Mouse (Mus musculus) lung, embryonic 16.5 days (tissue): Measurements from ENCODE around the gene Tanc2. TPM values are rescaled to one million over a fixed set of nuclear protein-coding genes. Genes with fewer than 3 reads are reported as not detected.

Experiments used
- ATAC-seq: fragments of 200-750 bp; cut with Nextera tagmentation; 2 replicates; pipeline ENCODE4 v1.8.0; 2017; ENCODE audit warnings: low read depth, mild to moderate bottlenecking, moderate library complexity
- H3K27ac ChIP-seq: fragments of 300-500 bp; sonication (generic); 2 replicates; pipeline ENCODE4 v1.5.1; 2014; ENCODE audit warnings: mild to moderate bottlenecking, control low read depth, low read length
- H3K27me3 ChIP-seq: fragments of 300-500 bp; sonication (generic); 2 replicates; pipeline ENCODE4 v1.6.1; 2014; ENCODE audit warnings: low read depth, low read length, mixed read lengths; ENCODE audit not compliant: control insufficient read depth, insufficient read depth
- H3K36me3 ChIP-seq: fragments of 300-500 bp; sonication (generic); 2 replicates; pipeline ENCODE4 v1.6.1; 2014; ENCODE audit warnings: low read length; ENCODE audit not compliant: control insufficient read depth, insufficient read depth
- H3K4me1 ChIP-seq: fragments of 300-500 bp; sonication (generic); replicated peaks from 2 replicates; pipeline ENCODE4 v1.6.1; 2014; ENCODE audit warnings: low read length, mixed read lengths; ENCODE audit not compliant: control insufficient read depth, insufficient read depth
- H3K4me2 ChIP-seq: fragments of 300-500 bp; sonication (generic); 2 replicates; pipeline ENCODE4 v1.6.1; 2014; ENCODE audit warnings: low read depth, low read length, control low read depth
- H3K4me3 ChIP-seq: fragments of 300-500 bp; sonication (generic); 2 replicates; pipeline ENCODE4 v1.5.1; 2014; ENCODE audit warnings: mild to moderate bottlenecking, low read length, control low read depth
- H3K9ac ChIP-seq: fragments of 300-500 bp; sonication (generic); 2 replicates; pipeline ENCODE4 v1.6.1; 2014; ENCODE audit warnings: low read length, control low read depth
- H3K9me3 ChIP-seq: fragments of 300-500 bp; sonication (generic); 2 replicates; pipeline ENCODE4 v1.6.1; 2016; ENCODE audit warnings: low read length; ENCODE audit not compliant: control insufficient read depth
- WGBS: fragments of 180-500 bp; shearing (Covaris S2); extraction: QIAGEN DNeasy Blood & Tissue Kit; methylation state at CpG from one replicate; pipeline ENCODE4 v1.1.7; 2014; 5-methylcytosine and 5-hydroxymethylcytosine counted together
- polyA plus RNA-seq: library from polyadenylated mRNA; unstranded; fragments of >200 nt; fragmentation: Nextera tagmentation; extraction: Ambion mirVana; gene quantifications from 2 replicates; pipeline ENCODE4 v1.2.1, GENCODE M21; 2015

Gene Tanc2
- polyA plus RNA-seq, 1 experiment from 2014 or later, result 14.8 TPM

- Histone ChIP-seq H3K27me3 (peaks cover 6% of the 10 kb centered on the region; the same call in 1 of the 2 replicates), H3K9ac (peak overlapping the region; percentile 32), H3K9me3 (no peaks in the 10 kb centered on the region), H3K4me3 (no peak overlapping the region), H3K36me3 (no peaks in the 10 kb centered on the region), H3K4me2 (no peak overlapping the region), H3K4me1 (peaks cover 32% of the 10 kb centered on the region), H3K27ac (peak overlapping the region; percentile 94)
- WGBS, result 32% methylated on average over 11 of the region's 11 CpGs
- 0 out of 2 replicates have a peak, but pooled peaks have one; percentile 19 for ATAC-seq
Measured at GRCm38 (mm10) chr11:105946694-105947154, 356.9 kb downstream of the Tanc2 start.

DNA sequence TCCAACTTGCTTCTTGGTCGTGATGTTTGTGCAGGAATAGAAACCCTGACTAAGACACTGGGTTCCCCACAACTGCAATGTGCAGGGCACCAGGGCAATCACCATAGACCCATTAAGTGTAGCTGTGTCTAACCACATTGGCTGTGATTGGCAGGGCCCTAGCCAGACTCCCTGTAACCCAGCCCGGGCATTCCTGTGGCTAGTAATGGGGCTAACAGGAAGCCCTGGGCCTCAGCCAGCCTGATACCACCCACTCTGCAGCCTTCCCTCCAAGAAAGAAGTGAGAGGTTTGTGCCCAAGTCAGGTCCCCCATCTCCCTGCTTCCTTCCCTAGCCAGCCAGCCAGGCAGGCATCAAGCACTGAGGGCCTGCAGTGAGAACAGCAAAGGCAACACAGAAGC is 358.5 kb downstream of the Tanc2 start:
- 60% methylated on average over 2 of the region's 2 CpGs for WGBS
- no peak overlapping the region for H3K4me3 ChIP-seq
- H3K4me2 ChIP-seq, result no peak overlapping the region
- no peaks in the 10 kb centered on the region for H3K36me3 ChIP-seq
- no peaks in the 10 kb centered on the region for H3K9me3 ChIP-seq
- no peak overlapping the region for H3K9ac ChIP-seq
- no peak for ATAC-seq
- H3K27me3 ChIP-seq, result 0 out of 2 replicates have a peak, but pooled peaks cover under 1% of the 10 kb centered on the region
- no peak overlapping the region for H3K27ac ChIP-seq
- H3K4me1 ChIP-seq, result peaks cover 35% of the 10 kb centered on the region

DNA sequence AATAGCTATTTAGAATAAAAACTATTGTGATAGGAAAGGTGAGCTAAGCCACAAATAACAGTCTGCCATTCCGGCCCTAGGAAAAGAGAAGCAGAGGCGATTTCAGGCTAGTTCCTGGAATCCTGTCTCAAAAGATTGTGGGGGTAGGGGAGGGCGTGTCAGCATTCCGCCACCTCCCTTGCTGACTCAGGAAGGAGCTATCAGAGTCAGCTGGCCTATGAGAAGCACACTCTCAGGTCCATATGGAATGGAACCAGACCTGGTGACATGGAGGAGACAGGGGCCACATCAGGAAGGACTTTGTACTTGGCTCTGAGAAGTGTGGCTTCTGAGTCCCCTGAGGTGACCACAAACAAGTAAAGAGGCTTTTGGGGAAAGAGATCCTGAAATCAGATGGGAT is 360.7 kb downstream of the Tanc2 start:
- no peak overlapping the region for H3K27ac ChIP-seq
- H3K4me3 ChIP-seq, result no peak overlapping the region
- peaks cover 20% of the 10 kb centered on the region for H3K4me1 ChIP-seq
- no peak overlapping the region for H3K9ac ChIP-seq
- no peak for ATAC-seq
- H3K9me3 ChIP-seq, result no peaks in the 10 kb centered on the region
- H3K27me3 ChIP-seq, result no peaks in the 10 kb centered on the region
- WGBS, result 53% methylated on average over 4 of the region's 4 CpGs
- H3K4me2 ChIP-seq, result no peak overlapping the region
- no peaks in the 10 kb centered on the region for H3K36me3 ChIP-seq

- H3K36me3 ChIP-seq, result no peaks in the 10 kb centered on the region
- no peaks in the 10 kb centered on the region for H3K9me3 ChIP-seq
- no peak for ATAC-seq
- no peak overlapping the region for H3K4me2 ChIP-seq
- H3K9ac ChIP-seq, result no peak overlapping the region
- H3K27ac ChIP-seq, result no peak overlapping the region
- H3K4me1 ChIP-seq, result peaks cover 11% of the 10 kb centered on the region
- H3K27me3 ChIP-seq, result no peaks in the 10 kb centered on the region
- WGBS, result 50% methylated on average over 3 of the region's 3 CpGs
- no peak overlapping the region for H3K4me3 ChIP-seq
Measured at GRCm38 (mm10) chr11:105951601-105952044, 361.8 kb downstream of the Tanc2 start.

DNA sequence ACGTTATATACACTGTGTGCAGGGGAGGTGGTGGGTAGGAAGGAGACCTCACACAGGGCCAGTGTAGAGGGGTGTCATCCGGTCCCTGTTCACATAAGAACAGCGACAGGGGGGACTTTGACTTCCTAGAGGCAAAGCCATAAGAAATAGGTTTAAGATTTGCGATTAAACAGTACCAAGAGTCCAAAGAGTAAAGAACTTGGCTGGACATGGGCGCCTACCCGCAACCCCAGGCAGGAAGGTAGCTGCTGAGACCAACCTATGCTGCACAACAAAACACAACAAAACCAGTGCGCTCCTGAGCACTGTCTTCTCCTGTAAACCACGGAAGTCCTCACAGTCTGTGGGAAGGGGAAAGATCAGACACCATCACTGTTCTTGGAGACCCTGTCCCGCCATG is 362.3 kb downstream of the Tanc2 start:
- Histone ChIP-seq H3K4me2 (no peak overlapping the region), H3K9me3 (no peaks in the 10 kb centered on the region), H3K4me3 (no peak overlapping the region), H3K27ac (no peak overlapping the region), H3K4me1 (peaks cover 6% of the 10 kb centered on the region), H3K27me3 (no peaks in the 10 kb centered on the region), H3K36me3 (no peaks in the 10 kb centered on the region), H3K9ac (no peak overlapping the region)
- no peak for ATAC-seq
- 85% methylated on average over 9 of the region's 9 CpGs for WGBS

DNA sequence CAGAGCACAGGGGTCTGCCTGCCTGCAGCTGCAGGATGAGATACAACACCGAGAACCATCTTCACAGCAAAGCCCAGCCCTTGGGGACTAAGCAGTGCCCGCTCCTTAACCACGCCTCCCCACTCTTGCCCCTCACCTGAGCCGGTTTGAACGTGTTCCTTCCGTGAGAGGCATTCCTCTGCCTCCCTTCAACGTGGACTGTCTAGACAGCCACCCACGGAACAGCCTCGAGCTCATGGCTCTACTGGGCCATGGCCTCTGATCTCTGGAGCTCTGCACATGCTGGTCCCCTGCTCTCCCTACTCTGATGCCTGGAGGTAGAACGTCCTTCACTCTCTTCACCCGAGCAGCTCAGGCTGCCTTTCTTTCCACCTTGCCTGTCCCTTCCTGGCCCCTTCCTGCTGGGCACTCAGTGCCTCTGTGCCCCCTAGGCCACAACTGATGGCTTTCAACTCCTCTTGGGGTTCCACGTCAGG is 363.2 kb downstream of the Tanc2 start, which contains the start of gene Cyb561:
Gene Cyb561 (minus strand): TSS at position 426 of the 476 bp plus-strand sequence.
- H3K27ac ChIP-seq, result no peak within 1 kb of the TSS
- no peak within 1 kb of the TSS for H3K9ac ChIP-seq
- H3K4me3 ChIP-seq, result no peak within 1 kb of the TSS
- ATAC-seq, result peak; percentile 56; the same call in 1 of the 2 replicates
- no peaks in the 10 kb centered on the region for H3K36me3 ChIP-seq
- H3K4me2 ChIP-seq, result no peak within 1 kb of the TSS
- H3K9me3 ChIP-seq, result no peaks in the 10 kb centered on the region
- H3K27me3 ChIP-seq, result no peaks in the 10 kb centered on the region
- peaks cover 3% of the 10 kb centered on the region; the same call in 1 of the 2 replicates for H3K4me1 ChIP-seq
- 52% methylated on average over 12 of the region's 12 CpGs for WGBS

DNA sequence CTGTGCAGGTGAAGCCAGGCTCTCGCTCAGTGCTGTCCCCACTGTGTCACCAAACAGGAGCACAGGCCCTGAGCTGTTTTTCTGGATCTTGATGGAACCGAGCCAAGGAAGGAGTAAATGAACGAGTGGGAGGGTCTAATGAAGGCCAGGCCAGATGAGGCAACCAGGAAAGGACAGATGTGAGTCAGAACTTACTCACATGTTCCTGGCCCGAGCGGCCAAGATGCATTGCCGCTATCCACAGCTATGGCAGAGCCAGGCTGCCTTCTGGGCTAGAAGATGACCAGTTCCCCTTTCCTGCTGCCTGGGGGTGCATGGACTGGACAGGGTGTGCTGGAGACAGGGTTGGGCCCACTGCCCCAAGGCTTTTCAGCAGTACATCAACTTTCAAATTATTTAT is 363.6 kb downstream of the Tanc2 start:
- Histone ChIP-seq H3K36me3 (no peaks in the 10 kb centered on the region), H3K4me2 (no peak overlapping the region), H3K9me3 (no peaks in the 10 kb centered on the region), H3K9ac (no peak overlapping the region), H3K4me1 (peaks cover 3% of the 10 kb centered on the region; the same call in 1 of the 2 replicates), H3K27ac (no peak overlapping the region), H3K4me3 (no peak overlapping the region), H3K27me3 (no peaks in the 10 kb centered on the region)
- ATAC-seq, result peak; percentile 21; the same call in 1 of the 2 replicates
- WGBS, result 50% methylated on average over 6 of the region's 6 CpGs

GRCm38 (mm10) chr11:105955815-105956430 is 366.1 kb downstream of the Tanc2 start:
- Histone ChIP-seq H3K9ac (no peak overlapping the region), H3K4me3 (no peak overlapping the region), H3K27me3 (no peaks in the 10 kb centered on the region), H3K27ac (no peak overlapping the region), H3K9me3 (no peaks in the 10 kb centered on the region), H3K4me1 (peaks cover 13% of the 10 kb centered on the region), H3K4me2 (no peak overlapping the region), H3K36me3 (no peaks in the 10 kb centered on the region)
- WGBS, result 83% methylated on average over 28 of the region's 28 CpGs
- no peak for ATAC-seq

DNA sequence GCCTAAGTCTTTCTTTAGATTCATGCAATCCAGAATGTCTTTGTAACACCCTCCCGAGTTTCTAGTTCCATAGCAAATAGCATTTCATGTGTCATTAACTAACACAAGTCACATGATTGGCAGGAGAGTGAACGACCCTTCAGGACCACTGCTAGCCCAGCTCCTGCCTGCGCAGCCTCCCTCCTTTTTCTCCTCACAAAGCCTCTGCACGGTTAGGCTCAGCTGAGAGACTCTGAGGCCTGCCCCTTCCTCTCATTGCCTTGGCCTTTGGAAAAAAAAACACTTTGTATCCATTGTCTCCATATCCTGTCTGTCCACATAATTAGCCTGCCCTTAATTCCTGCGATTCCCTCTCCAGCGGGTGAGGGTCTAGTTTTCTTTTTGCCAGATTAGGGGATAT is 367.7 kb downstream of the Tanc2 start:
- Histone ChIP-seq H3K4me1 (peaks cover 13% of the 10 kb centered on the region), H3K9me3 (no peaks in the 10 kb centered on the region), H3K4me3 (no peak overlapping the region), H3K9ac (no peak overlapping the region), H3K36me3 (no peaks in the 10 kb centered on the region), H3K4me2 (no peak overlapping the region), H3K27me3 (no peaks in the 10 kb centered on the region), H3K27ac (peak overlapping the region; percentile 80)
- WGBS, result 44% methylated on average over 6 of the region's 6 CpGs
- ATAC-seq, result 0 out of 2 replicates have a peak, but pooled peaks have one; percentile 51
